Mouse (Mus musculus): Measurements from ENCODE around the gene Impdh2.

GRCm38 (mm10) chr9:108564131-108564530 lies 4.0 kb downstream of the Impdh2 start:
- no peak for TF ChIP-seq CTCF (IDR thresholded peaks at IDR 0.05; ENCODE audit: control insufficient read depth, insufficient read depth, low read length)
- TF ChIP-seq POLR2A (IDR thresholded peaks at IDR 0.05; ENCODE audit: borderline replicate concordance, control insufficient read depth, low read depth, low read length): no peak
